Mouse (Mus musculus): ENCODE results near the gene Cab39l.
"Not testable (repeated sequence)": the region's sequence is repeated elsewhere in the genome, so short reads cannot be mapped to it uniquely, and the experiment has no call there.

Gene Cab39l

GRCm38 (mm10) chr14:59440558-59441471, at the start of gene Cab39l, which contains the start of gene Setdb2:
Gene Cab39l (plus strand): TSS chr14:59440972.
Gene Setdb2 (minus strand): TSS chr14:59440884.
- peak; percentile 91 for DNase-seq (ENCODE audit: low spot score)

- DNase-seq (ENCODE audit: low spot score) = no peak
Measured at GRCm38 (mm10) chr14:59395281-59395680, 45.5 kb upstream of the Cab39l start, which contains the start of gene Phf11c. Gene Phf11c (minus strand): TSS chr14:59395381.

- no peak for DNase-seq (ENCODE audit: low spot score)
Measured at GRCm38 (mm10) chr14:59396999-59397398, 43.8 kb upstream of the Cab39l start.

GRCm38 (mm10) chr14:59414979-59415378, 25.8 kb upstream of the Cab39l start:
- not testable (repeated sequence) for DNase-seq (ENCODE audit: low spot score)

GRCm38 (mm10) chr14:59418171-59418570, 22.6 kb upstream of the Cab39l start:
- DNase-seq (ENCODE audit: low spot score) = no peak

GRCm38 (mm10) chr14:59422912-59423663, 17.7 kb upstream of the Cab39l start:
- no peak for DNase-seq (ENCODE audit: low spot score)

- DNase-seq (ENCODE audit: low spot score) = no peak
Measured at GRCm38 (mm10) chr14:59430556-59430955, 10.2 kb upstream of the Cab39l start.

GRCm38 (mm10) chr14:59433902-59434301, 6.9 kb upstream of the Cab39l start:
- no peak for DNase-seq (ENCODE audit: low spot score)

- DNase-seq (ENCODE audit: low spot score) = no peak
Measured at GRCm38 (mm10) chr14:59435206-59435605, 5.6 kb upstream of the Cab39l start.

- no peak for DNase-seq (ENCODE audit: low spot score)
Measured at GRCm38 (mm10) chr14:59437398-59437797, 3.4 kb upstream of the Cab39l start.

GRCm38 (mm10) chr14:59438505-59438904, 2.3 kb upstream of the Cab39l start:
- DNase-seq (ENCODE audit: low spot score) = no peak

- DNase-seq (ENCODE audit: low spot score) = peak; percentile 14
Measured at GRCm38 (mm10) chr14:59440039-59440438, 733 bp upstream of the Cab39l start.

- DNase-seq (ENCODE audit: low spot score) = no peak
Measured at GRCm38 (mm10) chr14:59441472-59441805, 667 bp downstream of the Cab39l start.

- DNase-seq (ENCODE audit: low spot score) = no peak
Measured at GRCm38 (mm10) chr14:59445421-59445820, 4.6 kb downstream of the Cab39l start.

- peak; percentile 70 for DNase-seq (ENCODE audit: low spot score)
Measured at GRCm38 (mm10) chr14:59447981-59448380, 7.2 kb downstream of the Cab39l start.

- DNase-seq (ENCODE audit: low spot score) = no peak
Measured at GRCm38 (mm10) chr14:59466503-59466902, 25.7 kb downstream of the Cab39l start.

- peak; percentile 18 for DNase-seq (ENCODE audit: low spot score)
Measured at GRCm38 (mm10) chr14:59467798-59468197, 27.0 kb downstream of the Cab39l start.

- no peak for DNase-seq (ENCODE audit: low spot score)
Measured at GRCm38 (mm10) chr14:59470781-59471180, 30.0 kb downstream of the Cab39l start.

GRCm38 (mm10) chr14:59478699-59479098, 37.9 kb downstream of the Cab39l start:
- DNase-seq (ENCODE audit: low spot score) = peak; percentile 12

- DNase-seq (ENCODE audit: low spot score) = no peak
Measured at GRCm38 (mm10) chr14:59485247-59485810, 44.6 kb downstream of the Cab39l start.

- DNase-seq (ENCODE audit: low spot score) = peak; percentile 20
Measured at GRCm38 (mm10) chr14:59492376-59492775, 51.6 kb downstream of the Cab39l start.

GRCm38 (mm10) chr14:59497928-59498327, 57.2 kb downstream of the Cab39l start:
- DNase-seq (ENCODE audit: low spot score) = no peak

- DNase-seq (ENCODE audit: low spot score) = no peak
Measured at GRCm38 (mm10) chr14:59504831-59505230, 64.1 kb downstream of the Cab39l start.

Measured in adipocyte (in vitro differentiated cells).